8 mouse cellular contexts compared by ENCODE assay signal in genomic region chr11:96318368-96319070, GRCm38 (mm10). TPM values are rescaled to one million over a fixed set of nuclear protein-coding genes. Genes with fewer than 3 reads are reported as not detected.
A peak's percentile ranks its signal among the peaks of the same experiment; 100 is the strongest.
DNase-seq lines count a peak whose midpoint lies in the region; ATAC-seq and TF ChIP-seq lines count a peak whose summit lies in the region.

No protein-coding gene starts in this region.

- peaks cover 87% of the 10 kb centered on the region for H3K27me3 ChIP-seq in hindbrain, embryonic 13.5 days
- H3K27me3 ChIP-seq in midbrain, embryonic 15.5 days (replicated peaks): peaks cover 97% of the 10 kb centered on the region

- no peaks in the 10 kb centered on the region for H3K9me3 ChIP-seq in hindbrain, embryonic 13.5 days
- H3K9me3 ChIP-seq in midbrain, embryonic 15.5 days: no peaks in the 10 kb centered on the region

- intact Hi-C loops in left cerebral cortex, postnatal 10 days (cut with DNase I): no loop called here

- no peak for TF ChIP-seq CTCF in embryonic fibroblast, embryonic 13.5 days (IDR thresholded peaks at IDR 0.05; ENCODE audit: borderline replicate concordance, insufficient read depth, low read length)

- H3K9ac ChIP-seq in hindbrain, embryonic 13.5 days: peak overlapping the region; percentile 99
- no peak overlapping the region for H3K9ac ChIP-seq in midbrain, embryonic 15.5 days

- H3K4me1 ChIP-seq in embryonic fibroblast, embryonic 13.5 days (ENCODE audit: control insufficient read depth, insufficient read depth, low read length): no peaks in the 10 kb centered on the region
- H3K4me1 ChIP-seq in hindbrain, embryonic 13.5 days (replicated peaks): peaks cover 3% of the 10 kb centered on the region
- H3K4me1 ChIP-seq in midbrain, embryonic 15.5 days: 0 out of 2 replicates have a peak, but pooled peaks cover 3% of the 10 kb centered on the region

- no peaks in the 10 kb centered on the region for H3K36me3 ChIP-seq in hindbrain, embryonic 13.5 days
- H3K36me3 ChIP-seq in midbrain, embryonic 15.5 days (replicated peaks): no peaks in the 10 kb centered on the region

- TF ChIP-seq POLR2A in embryonic fibroblast, embryonic 13.5 days (IDR thresholded peaks at IDR 0.05; ENCODE audit: low read depth, low read length): peak; percentile 33; the same call in 1 of the 2 replicates

- DNase-seq in ovary, adult 18-20 months (ENCODE audit: low spot score): peak; percentile 60
- no peak for DNase-seq in ovary, postnatal 10 days (ENCODE audit: low spot score)
- peak; percentile 64 for DNase-seq in liver
- DNase-seq in left cerebral cortex, postnatal 10 days (ENCODE audit: extremely low spot score in 1 of 2, low spot score in 2 of 2): no peak
- no peak for DNase-seq in layer of hippocampus, adult 11-12 months (ENCODE audit: low spot score)

- peak overlapping the region; percentile 83 for H3K4me2 ChIP-seq in hindbrain, embryonic 13.5 days
- peak overlapping the region; percentile 30; the same call in 1 of the 2 replicates for H3K4me2 ChIP-seq in midbrain, embryonic 15.5 days

- peak overlapping the region; percentile 93 for H3K27ac ChIP-seq in embryonic fibroblast, embryonic 13.5 days (ENCODE audit: insufficient read depth, low read length)
- peak overlapping the region; percentile 100 for H3K27ac ChIP-seq in hindbrain, embryonic 13.5 days
- H3K27ac ChIP-seq in midbrain, embryonic 15.5 days: no peak overlapping the region

- under 1% methylated on average over 37 of the region's 45 CpGs for WGBS in hindbrain, embryonic 13.5 days
- under 1% methylated on average over 44 of the region's 45 CpGs for WGBS in midbrain, embryonic 15.5 days

- ATAC-seq in hindbrain, embryonic 13.5 days (ENCODE audit: low FRiP score): peak; percentile 79
- no peak for ATAC-seq in midbrain, embryonic 15.5 days (replicated peaks)

- peak overlapping the region; percentile 52 for H3K4me3 ChIP-seq in embryonic fibroblast, embryonic 13.5 days (ENCODE audit: insufficient read depth, low read length)
- peak overlapping the region; percentile 57 for H3K4me3 ChIP-seq in hindbrain, embryonic 13.5 days
- 0 out of 2 replicates have a peak overlapping the region, but pooled peaks have one; percentile 2 for H3K4me3 ChIP-seq in midbrain, embryonic 15.5 days

RNA-seq across cellular contexts. Expression of gene Hoxb4, which starts 0.5 kb away (rescaled TPM):
- 8.3 and 10.4 TPM in 2 replicates for polyA plus RNA-seq in embryonic fibroblast, embryonic 13.5 days (2011; ENCODE audit: insufficient read length, low read depth, missing spikeins)
- polyA plus RNA-seq in hindbrain, embryonic 13.5 days (2015; fragmentation: Nextera tagmentation; extraction: Ambion mirVana): 9.5 and 11.3 TPM in 2 replicates
- polyA plus RNA-seq in midbrain, embryonic 15.5 days (2015; fragmentation: Nextera tagmentation; extraction: Ambion mirVana): not detected in 2 replicates
- not detected for total RNA-seq in left cerebral cortex, postnatal 10 days (2021)

RNA-seq across cellular contexts. Expression of gene Hoxb3, which starts 4.6 kb away (rescaled TPM):
- 19.1 and 21.9 TPM in 2 replicates for polyA plus RNA-seq in embryonic fibroblast, embryonic 13.5 days (2011; ENCODE audit: insufficient read length, low read depth, missing spikeins)
- polyA plus RNA-seq in hindbrain, embryonic 13.5 days (2015; fragmentation: Nextera tagmentation; extraction: Ambion mirVana): 11.9 and 14.5 TPM in 2 replicates
- polyA plus RNA-seq in midbrain, embryonic 15.5 days (2015; fragmentation: Nextera tagmentation; extraction: Ambion mirVana): 0.15 TPM in 1 of 2 replicates, not detected in the other
- not detected for total RNA-seq in left cerebral cortex, postnatal 10 days (2021)

RNA-seq across cellular contexts. Expression of gene Hoxb5, which starts 15.4 kb away (rescaled TPM):
- polyA plus RNA-seq in embryonic fibroblast, embryonic 13.5 days (2011; ENCODE audit: insufficient read length, low read depth, missing spikeins): 4.1 and 5.9 TPM in 2 replicates
- 196 and 216 TPM in 2 replicates for polyA plus RNA-seq in hindbrain, embryonic 13.5 days (2015; fragmentation: Nextera tagmentation; extraction: Ambion mirVana)
- polyA plus RNA-seq in midbrain, embryonic 15.5 days (2015; fragmentation: Nextera tagmentation; extraction: Ambion mirVana): 0.09 and 0.70 TPM in 2 replicates
- not detected for total RNA-seq in left cerebral cortex, postnatal 10 days (2021)

RNA-seq across cellular contexts. Expression of gene Hoxb6, which starts 26.2 kb away (rescaled TPM):
- polyA plus RNA-seq in embryonic fibroblast, embryonic 13.5 days (2011; ENCODE audit: insufficient read length, low read depth, missing spikeins): 9.6 and 14.1 TPM in 2 replicates
- 81.9 and 132 TPM in 2 replicates for polyA plus RNA-seq in hindbrain, embryonic 13.5 days (2015; fragmentation: Nextera tagmentation; extraction: Ambion mirVana)
- 0.13 and 0.34 TPM in 2 replicates for polyA plus RNA-seq in midbrain, embryonic 15.5 days (2015; fragmentation: Nextera tagmentation; extraction: Ambion mirVana)
- not detected for total RNA-seq in left cerebral cortex, postnatal 10 days (2021)

RNA-seq across cellular contexts. Expression of gene Hoxb2, which starts 31.8 kb away (rescaled TPM):
- 6.6 and 11.0 TPM in 2 replicates for polyA plus RNA-seq in embryonic fibroblast, embryonic 13.5 days (2011; ENCODE audit: insufficient read length, low read depth, missing spikeins)
- polyA plus RNA-seq in hindbrain, embryonic 13.5 days (2015; fragmentation: Nextera tagmentation; extraction: Ambion mirVana): 38.6 and 47.2 TPM in 2 replicates
- polyA plus RNA-seq in midbrain, embryonic 15.5 days (2015; fragmentation: Nextera tagmentation; extraction: Ambion mirVana): 0.17 and 0.32 TPM in 2 replicates
- not detected for total RNA-seq in left cerebral cortex, postnatal 10 days (2021)

Comparison
In these comparisons a context has a peak if more than half of its experiments do, and no peak if none do; other contexts are left out.
1. DNase-seq: peak in ovary, adult 18-20 months (single experiment) and liver (single experiment); none in ovary, postnatal 10 days (single experiment), left cerebral cortex, postnatal 10 days (0 of 2) and layer of hippocampus, adult 11-12 months (single experiment).
2. H3K4me3 ChIP-seq: peak in every context shown above with its lines; median percentile 57 in hindbrain, embryonic 13.5 days; 52 in embryonic fibroblast, embryonic 13.5 days; 2 in midbrain, embryonic 15.5 days.
3. RNA of gene Hoxb3, which starts 4.6 kb away (polyA plus RNA-seq): 19.1 to 21.9 TPM in embryonic fibroblast, embryonic 13.5 days and 11.9 to 14.5 TPM in hindbrain, embryonic 13.5 days; 0.15 TPM in midbrain, embryonic 15.5 days; every median in the first group is over 10 times any median in the second.
4. RNA of gene Hoxb5, which starts 15.4 kb away (polyA plus RNA-seq): 196 to 216 TPM in hindbrain, embryonic 13.5 days; 4.1 to 5.9 TPM in embryonic fibroblast, embryonic 13.5 days and 0.09 to 0.70 TPM in midbrain, embryonic 15.5 days; every median in the first group is over 10 times any median in the second.